Mouse (Mus musculus) brain, embryonic 18.5 days (tissue): ENCODE measurements at regions not wholly inside any gene's neighbourhood (a gene's known extent, or its start where the extent isn't known, plus 50 kb on each side); places are given as distances from the start of the nearest gene placed in this dataset.
A peak's percentile ranks its signal among the peaks of the same experiment; 100 is the strongest.

Experiments
- DNase-seq: peaks from one replicate; pipeline ENCODE4 v3.0.0-alpha.2; 2012; ENCODE audit warnings: low read depth, low spot score

DNA sequence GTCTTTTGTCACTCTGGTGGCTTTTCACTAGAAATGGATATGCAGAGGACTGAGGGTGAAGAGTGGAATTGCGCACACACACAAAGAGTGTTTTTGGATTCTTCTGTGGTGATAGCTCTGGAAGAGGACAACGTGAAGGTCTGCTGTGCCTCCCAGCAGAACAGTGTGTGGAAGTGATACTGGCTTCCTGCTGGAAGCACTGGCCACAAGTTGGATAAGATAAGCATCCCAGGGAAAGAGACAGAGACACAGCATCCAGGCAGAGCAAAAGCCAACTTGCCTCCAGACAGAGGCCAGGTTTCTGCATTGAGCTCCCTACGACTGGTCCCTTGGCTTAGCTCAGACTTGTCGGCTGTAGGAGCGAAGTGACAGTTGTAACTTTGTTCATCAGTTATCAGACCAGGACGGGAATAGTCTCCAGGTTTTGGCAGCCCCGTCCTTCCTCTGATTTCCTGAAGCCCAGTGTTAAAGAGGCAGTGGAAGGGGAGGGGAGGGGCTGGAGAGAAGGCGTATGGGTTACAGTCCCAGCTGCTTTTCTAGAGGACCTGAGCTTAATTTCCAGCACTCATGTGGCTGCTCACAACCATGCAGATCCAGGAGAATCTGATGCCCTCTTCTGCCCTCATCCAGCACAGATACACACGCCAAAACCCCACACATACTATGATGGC lies 89.2 kb downstream of the Tmem170b start:
- DNase-seq, result no peak

DNA sequence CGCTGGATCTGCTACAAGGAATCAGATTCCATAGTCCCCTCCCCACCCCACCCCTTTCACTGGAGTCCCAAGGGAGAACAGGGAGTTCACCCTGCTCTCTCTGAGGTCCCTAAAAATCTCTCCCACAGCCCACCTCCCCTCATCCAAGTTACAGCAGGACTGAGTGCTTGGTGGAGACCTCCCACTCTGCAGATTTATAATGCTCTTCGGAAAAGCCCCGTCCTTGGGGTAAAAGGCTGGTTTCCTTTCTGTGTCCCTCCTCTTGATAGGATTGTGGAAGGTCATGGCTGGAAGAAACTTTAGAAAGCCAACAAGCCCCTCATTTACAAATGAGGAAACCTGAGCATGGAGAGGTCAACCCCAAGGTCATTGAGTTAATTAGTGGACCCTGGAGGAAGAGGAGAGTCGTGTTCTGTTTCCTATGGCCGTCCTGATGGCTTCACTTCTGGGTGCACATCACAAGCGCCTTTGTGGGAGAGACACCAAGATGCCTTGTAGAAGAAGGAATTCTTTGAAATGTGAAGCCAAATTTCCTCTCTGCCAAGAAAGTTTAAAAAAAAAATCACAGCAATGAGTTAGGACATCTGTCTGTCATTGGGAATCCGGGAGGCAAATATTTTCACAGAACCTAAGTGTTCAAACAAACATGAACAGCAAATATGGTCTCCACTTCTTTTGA lies 91.2 kb downstream of the Tmem170b start:
- no peak for DNase-seq

DNA sequence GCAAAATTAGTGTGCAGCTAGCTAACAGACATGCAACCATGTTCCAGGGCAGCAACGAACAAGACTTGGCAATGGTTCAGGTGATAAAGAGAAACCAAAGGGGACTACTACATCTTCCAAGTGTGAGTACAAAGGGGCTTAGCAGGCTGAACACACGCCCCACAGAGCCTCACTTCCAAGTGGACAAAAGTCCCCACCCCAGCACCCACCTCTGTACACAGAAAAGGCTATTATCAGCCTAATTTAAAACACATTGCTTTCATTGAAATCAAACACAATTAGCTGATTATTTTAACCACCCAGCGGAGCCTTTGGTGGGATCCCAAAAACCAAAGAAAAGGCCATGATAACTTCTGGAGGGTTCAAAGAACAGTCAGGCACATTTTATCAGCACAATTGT lies 95.6 kb downstream of the Tmem170b start:
- no peak for DNase-seq

DNA sequence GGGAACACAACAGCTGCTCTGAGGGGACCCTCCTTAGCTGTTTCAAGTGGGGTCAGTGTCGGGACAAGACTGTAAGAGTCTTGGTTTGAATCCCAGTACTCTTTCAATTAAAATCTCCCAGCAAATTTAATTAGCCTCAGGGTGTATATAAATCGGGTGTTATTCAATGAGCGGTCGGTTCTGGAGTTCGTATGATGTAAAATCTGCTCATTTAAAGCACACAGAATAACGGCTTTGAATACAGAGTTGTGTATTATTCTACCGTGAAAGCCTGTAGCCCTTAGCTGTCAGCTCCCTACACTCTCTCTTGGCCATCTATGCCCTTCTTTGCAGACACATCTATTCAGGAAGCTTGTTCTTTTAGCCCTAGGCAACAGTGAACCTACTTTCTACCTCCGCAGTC lies 96.1 kb downstream of the Tmem170b start:
- no peak for DNase-seq

DNA sequence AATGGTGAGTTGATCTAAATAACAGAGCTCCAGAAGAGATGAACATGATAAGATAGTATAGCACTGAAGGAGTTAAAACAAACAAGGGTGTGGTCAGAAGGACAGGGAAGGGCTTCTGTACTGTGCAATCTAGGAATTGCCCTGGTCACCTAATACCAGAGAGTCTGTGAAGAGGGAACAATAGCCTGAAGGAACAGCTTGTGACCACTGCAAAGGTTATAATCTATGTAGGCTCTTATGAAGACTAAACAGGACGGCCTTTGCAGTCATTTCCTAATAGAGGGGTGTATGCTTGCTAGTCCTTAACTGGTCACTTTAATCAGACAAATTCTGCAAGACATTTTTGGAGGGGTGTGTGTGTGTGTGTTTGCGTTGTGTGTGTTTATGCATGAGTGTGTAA lies 97.5 kb downstream of the Tmem170b start:
- DNase-seq, result no peak

DNA sequence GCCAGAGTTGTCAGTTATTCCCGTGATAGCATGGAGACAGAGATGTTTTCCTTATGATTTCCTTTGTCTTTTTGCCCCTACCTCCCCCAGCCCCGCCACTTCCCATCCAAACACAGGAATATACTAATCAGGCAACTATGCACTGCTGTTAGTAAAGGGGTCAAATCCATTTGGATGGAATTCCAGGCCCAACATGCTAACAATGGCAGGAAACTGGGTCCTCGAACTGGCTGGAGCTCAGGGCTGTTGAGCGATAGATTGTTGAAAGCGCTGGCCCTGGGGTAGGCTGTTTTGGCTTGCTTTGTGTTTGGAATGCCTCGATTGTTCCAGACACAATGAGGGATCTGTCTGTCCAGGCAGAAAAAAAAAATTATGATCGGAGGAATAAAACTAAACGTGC lies 97.9 kb downstream of the Tmem170b start:
- no peak for DNase-seq

DNA sequence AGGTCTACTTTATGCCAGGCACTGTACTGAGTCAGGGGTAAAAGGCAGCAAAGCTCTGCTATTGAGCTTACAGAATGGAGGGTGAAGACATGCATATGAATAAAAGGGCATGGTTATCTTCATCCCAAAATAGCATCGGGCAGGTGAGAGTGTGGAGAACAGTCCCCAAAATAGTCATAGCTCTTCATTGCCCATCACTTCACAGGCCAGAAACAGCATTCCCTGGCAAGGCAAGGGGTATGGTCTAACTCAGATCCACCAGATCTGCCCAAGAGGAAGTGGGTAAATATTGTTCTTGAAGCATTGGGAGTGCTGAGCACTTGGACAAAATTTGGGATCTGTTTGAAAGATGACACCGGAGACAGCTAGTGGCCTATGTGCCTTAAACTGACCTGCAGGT lies 99.1 kb downstream of the Tmem170b start:
- no peak for DNase-seq

DNA sequence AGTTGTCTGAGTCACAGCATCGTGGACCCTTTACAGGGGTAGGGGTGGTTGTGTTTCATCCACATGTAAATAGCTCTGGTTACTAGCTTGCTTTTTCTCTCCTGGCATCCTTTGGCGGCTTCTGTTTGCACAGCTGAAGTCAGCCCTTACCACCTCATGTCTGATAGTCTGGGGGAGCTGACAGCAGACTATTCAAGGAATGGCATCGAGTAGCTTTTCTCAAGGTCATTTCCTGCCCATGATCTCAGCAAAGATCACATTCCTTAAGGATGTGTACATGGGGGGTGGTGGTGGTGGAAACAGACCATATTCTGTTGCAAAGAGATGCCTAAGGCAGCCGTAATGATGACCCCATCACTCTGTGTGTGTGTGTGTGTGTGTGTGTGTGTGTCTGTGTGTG lies 99.9 kb downstream of the Tmem170b start:
- no peak for DNase-seq

DNA sequence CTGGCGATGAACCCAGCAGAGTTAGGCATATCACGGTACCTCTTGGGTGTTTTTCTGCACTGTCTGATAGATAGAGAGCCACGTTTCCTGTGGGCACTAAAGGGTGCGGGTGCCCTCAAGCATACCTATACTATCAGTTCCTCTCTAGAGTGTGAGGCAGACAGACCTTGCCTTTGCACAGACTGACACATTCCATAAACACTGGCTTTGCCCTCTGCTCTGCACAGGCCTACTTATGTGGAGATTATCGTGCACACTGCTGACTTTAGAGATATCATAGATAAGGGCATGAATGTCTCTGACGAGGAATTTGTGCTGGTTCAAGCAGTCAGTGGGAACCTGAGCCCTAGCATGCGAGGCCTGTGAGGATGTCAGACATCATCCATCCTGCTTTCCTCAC lies 102.1 kb downstream of the Tmem170b start:
- no peak for DNase-seq

DNA sequence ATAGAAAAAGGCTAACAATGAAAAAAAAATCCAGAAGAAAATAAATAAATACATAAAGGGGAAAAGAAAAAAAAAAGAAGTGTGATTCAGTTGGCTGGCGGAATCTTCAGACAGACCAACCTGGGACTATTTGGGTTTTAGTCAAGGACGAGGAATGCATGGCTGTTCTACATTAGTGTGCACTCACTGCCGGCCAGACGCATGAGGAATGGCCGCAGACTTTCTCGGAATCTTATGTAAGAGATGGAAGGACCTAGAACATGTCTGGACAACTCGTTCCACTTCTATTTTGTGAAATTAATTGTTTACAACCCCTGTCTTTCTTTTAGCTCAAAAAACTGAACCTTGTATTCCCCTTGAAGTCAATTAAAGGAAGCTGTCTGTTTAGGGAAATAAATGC lies 103.4 kb downstream of the Tmem170b start:
- DNase-seq, result no peak

DNA sequence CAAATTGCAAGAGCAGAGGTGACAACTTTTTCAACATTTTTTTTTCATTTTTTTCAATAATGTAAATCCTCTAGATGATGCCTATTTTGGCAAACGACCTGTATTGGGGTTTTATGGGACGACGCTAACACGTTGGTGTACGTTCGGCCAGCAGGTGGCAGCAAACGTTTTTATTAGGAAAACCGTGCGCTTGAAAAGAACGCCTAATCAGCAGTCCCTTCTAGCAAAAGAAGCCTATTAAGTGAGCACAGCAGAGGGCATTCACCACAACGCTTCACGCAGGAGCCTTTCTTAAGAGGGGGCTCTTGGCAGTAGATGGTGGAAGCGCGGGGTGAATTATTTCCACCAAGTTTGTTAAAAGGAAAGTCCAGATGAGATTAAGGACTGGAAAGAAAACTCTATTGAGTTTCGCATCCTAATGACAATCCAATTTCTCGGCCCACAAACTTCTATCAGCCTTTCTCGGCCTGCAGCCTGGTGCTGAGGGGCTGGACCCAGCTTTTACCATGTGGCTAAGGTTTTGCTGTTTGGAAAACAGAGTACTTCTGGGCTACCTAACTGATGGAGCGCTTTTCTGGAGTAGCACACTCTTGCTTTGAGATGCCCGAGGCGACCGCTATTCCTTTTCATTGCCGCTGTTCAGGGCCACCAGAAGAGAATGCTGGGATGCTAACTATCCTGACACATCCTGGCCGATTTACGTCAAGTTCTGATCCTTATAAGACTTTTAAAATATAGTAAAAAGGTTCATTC lies 103.9 kb downstream of the Tmem170b start:
- peak; percentile 80 for DNase-seq

DNA sequence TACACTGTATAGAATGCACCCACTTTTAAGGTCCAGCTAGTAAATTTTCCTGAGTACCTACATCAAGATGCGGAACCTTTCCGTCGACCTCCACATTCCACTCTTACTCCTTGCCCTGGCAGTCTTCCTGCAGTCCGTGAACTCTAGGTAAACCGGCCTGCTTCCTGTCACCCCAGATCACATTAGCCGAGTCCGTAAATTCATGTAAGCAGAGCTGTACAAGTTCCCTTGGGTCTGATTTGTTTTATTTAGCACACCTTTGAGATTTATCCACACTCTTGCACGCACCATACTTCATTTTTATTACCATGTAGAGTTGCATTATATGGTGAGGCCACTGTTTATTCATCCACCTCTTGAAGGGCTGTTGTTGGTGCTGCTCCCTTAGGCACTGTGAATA lies 106.9 kb downstream of the Tmem170b start:
- DNase-seq, result no peak
